Mouse (Mus musculus) layer of hippocampus, postnatal 10 days (tissue): ENCODE data around the gene Naip1. TPM values are rescaled to one million over a fixed set of nuclear protein-coding genes. Genes with fewer than 3 reads are reported as not detected.
"Not testable (repeated sequence)": the region's sequence is repeated elsewhere in the genome, so short reads cannot be mapped to it uniquely, and the experiment has no call there.

Source experiments
- DNase-seq, 2 experiments: peaks; one replicate each; pipeline ENCODE4 v3.0.0; 2021; ENCODE audit warnings: low spot score in 2 of 2
- total RNA-seq, 2 experiments: library from RNA; stranded (reverse); gene quantifications; 2 replicates each; pipeline ENCODE4 v1.2.3; 2021

The Naip1 gene
- total RNA-seq, 2 experiments from 2014 or later = 0.18 to 0.27 TPM

GRCm38 (mm10) chr13:100402930-100403637, 49.6 kb downstream of the Naip1 start:
- not testable (repeated sequence) for DNase-seq

GRCm38 (mm10) chr13:100391021-100391420, 61.6 kb downstream of the Naip1 start:
- peak; percentile 7 to 20 for DNase-seq

- no peak for DNase-seq
Observed at GRCm38 (mm10) chr13:100370536-100370935, 82.1 kb downstream of the Naip1 start.

Other genes with a start within 250 kb of the Naip1 start
- under 1 TPM; 0.25 to 0.29 TPM for gene Naip5, start 206.5 kb downstream of the Naip1 start, total RNA-seq
- under 1 TPM; 0.16 to 0.37 TPM for gene Naip6, start 135.2 kb downstream of the Naip1 start, total RNA-seq
- 10 to 100 TPM; 40.2 to 49.9 TPM for gene Gtf2h2, start 39.7 kb upstream of the Naip1 start, total RNA-seq
- gene Ocln, start 99.8 kb upstream of the Naip1 start, total RNA-seq = 10 to 100 TPM; 14.7 to 15.8 TPM
- gene Marveld2, start 164.1 kb upstream of the Naip1 start, total RNA-seq = 1 to 10 TPM; 1.9 to 2.8 TPM
- gene Ak6, start 198.1 kb upstream of the Naip1 start, total RNA-seq = 100 to 1,000 TPM in 1 of 2 experiments, 10 to 100 TPM in 1; 93.8 to 114 TPM
- 10 to 100 TPM; 13.6 to 13.9 TPM for gene Rad17, start 198.2 kb upstream of the Naip1 start, total RNA-seq
- 10 to 100 TPM; 24.1 to 32.1 TPM for gene Taf9, start 198.7 kb upstream of the Naip1 start, total RNA-seq
- 1 to 10 TPM in 1 of 2 experiments, under 1 TPM in 1; 0.54 to 1.2 TPM for gene Ccdc125, start 216.8 kb upstream of the Naip1 start, total RNA-seq